Mouse (Mus musculus): ENCODE results near the gene Cdh13.

Gene Cdh13

GRCm38 (mm10) chr8:118452445-118453103 lies 169.0 kb downstream of the Cdh13 start:
- no peak for DNase-seq

DNA sequence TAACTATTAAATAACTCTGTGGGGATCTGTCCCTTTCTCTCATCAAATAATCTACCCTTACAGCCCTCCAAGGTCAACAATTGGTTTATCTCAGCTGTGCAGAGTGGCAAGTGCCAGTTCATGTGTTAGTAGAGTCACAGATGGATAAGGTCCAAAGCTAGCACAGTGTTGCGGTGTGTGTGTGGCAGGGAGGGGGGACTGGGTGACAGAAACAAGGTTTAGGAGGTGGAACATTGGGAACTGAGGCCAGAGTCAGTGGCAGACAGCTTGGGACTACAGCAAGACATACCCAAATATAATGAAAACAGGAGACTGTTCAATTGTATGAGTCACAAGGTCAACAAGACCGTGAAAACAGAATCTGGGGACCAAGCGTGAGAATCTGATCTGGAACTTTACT lies 171.7 kb downstream of the Cdh13 start:
- DNase-seq, result no peak

- DNase-seq, result no peak
Measured at GRCm38 (mm10) chr8:118465330-118465948, 181.9 kb downstream of the Cdh13 start.

DNA sequence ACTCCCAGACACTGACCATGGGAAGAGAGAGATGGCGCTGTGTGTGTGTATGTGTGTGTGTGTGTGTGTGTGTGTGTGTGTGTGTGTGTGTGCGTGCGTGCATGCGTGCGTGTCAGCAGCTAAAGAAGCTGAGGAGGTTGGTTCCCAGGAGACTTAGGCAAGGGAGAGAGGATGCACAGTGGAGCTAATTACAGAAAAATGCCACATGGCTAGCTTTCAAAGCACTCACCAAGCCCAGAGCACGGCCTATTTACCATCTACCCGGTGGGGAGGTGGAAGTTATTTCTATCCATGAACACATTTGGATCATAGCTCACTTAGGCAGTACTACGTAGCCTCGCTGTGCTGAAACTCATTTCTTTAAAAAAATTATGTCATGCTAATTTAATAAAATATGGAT lies 194.1 kb downstream of the Cdh13 start:
- no peak for DNase-seq

DNA sequence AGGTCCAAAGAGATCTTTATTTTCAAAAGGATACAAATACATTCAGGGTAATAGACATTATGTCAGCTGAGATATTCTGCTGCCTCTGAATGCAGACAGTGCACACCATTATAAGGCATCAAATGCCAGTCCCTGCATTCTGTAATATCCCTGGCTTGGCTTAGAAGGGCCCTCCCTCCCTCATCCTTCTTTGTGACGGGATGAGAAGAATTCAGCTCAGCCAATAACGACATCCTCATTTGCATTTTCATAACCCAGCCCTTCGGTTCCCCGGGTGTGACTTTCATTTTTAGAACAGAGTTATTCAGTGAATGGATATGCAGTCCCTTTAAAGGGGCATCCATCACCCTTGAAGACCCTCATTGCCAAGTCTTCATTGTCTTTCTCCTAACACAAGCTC lies 205.2 kb downstream of the Cdh13 start:
- no peak for DNase-seq

DNA sequence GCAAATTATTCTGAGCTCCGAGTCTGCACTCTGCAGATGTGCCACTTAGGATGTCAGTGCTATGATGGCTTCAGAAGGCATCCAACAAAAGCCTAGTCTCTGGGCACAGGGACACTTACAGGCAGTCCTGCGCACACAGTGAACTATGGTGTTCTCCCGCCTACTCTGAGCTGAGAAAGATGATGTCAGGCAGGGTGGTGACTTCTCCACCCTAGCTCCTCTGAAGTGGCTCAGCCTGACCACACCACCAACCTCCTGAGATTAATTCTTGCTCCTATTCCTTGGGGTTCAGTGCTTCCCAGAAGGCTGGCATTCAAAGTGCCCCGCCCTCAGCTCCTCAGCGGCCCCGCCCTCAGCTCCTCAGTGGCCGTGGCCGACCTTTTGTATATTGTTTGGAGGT lies 219.0 kb downstream of the Cdh13 start:
- DNase-seq, result no peak

DNA sequence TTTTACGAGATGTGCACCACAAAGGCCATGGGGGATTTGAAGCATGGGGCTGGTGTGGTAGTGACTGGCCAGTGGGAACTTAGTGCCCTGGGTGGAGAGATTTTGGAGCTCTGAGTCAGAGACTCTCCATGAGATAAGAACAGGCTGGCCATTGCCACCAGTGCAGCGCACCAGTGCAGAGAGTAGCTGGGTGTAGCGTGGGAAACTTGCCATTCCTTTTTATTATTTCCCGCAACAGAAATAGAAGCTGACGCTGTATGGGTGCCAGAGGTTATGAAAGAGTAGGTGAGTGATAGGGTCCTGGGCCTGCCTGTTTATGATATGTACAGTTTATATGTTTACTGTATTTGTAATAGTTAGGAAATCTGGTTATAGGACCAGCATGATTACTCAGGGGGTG lies 225.9 kb downstream of the Cdh13 start:
- no peak for DNase-seq

- no peak for DNase-seq
Measured at GRCm38 (mm10) chr8:118513259-118513658, 229.7 kb downstream of the Cdh13 start.

- DNase-seq, result no peak
Measured at GRCm38 (mm10) chr8:118515616-118516015, 232.1 kb downstream of the Cdh13 start.

DNA sequence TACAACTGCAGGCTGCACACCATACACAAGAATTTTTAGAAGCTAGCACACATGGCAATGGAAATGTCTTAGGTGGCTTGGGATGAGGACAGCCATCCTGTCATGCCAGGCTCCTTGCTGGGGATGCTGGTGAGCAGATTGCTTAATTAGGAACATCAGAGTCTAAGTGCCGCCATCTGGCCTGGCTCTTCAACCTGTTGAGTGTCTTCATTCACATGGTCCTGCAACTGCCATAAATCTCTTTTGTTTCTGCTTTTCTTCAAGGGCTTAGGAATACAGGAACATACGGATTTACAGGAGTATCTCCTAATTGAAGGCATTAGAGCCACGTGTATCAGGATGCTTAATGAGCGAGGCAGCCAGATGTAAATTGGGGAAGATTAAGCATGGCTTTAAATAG lies 233.5 kb downstream of the Cdh13 start:
- no peak for DNase-seq

GRCm38 (mm10) chr8:118518030-118518741 lies 234.7 kb downstream of the Cdh13 start:
- DNase-seq, result no peak

DNA sequence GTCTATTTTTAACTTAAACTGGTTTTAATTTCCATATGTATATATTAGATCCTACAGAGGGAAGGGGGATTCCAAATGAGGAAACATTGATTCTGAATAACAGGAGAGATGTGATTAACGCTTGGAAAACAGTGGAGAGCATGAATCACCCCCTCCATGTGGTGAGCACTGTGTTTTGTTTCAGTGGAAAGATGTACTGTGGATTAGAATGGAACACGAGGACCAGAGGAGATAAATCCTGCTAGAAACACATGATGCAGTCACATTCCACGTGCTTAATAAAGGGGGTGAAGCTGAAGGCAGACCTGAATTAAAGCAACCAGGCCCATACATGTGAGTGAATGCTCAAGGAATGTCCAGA lies 235.2 kb downstream of the Cdh13 start:
- DNase-seq, result no peak

GRCm38 (mm10) chr8:118523922-118524321 lies 240.4 kb downstream of the Cdh13 start:
- DNase-seq, result no peak

- DNase-seq, result no peak
Measured at GRCm38 (mm10) chr8:118538816-118539558, 255.5 kb downstream of the Cdh13 start.

DNA sequence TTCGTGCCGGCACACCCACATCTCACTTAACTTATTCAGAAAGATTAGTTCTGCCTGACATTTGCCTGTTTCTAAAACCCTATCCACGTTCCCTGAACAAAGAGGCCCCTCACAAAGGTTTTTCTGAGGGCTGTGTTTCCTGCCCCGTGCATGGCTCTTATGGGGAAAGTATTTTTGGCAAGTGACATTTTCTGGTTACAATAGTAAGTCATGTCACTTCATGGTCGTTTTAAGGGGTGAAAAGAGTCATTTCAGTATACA lies 256.0 kb downstream of the Cdh13 start:
- no peak for DNase-seq

- no peak for DNase-seq
Measured at GRCm38 (mm10) chr8:118539941-118540340, 256.4 kb downstream of the Cdh13 start.

- DNase-seq, result no peak
Measured at GRCm38 (mm10) chr8:118552397-118552796, 268.9 kb downstream of the Cdh13 start.

DNA sequence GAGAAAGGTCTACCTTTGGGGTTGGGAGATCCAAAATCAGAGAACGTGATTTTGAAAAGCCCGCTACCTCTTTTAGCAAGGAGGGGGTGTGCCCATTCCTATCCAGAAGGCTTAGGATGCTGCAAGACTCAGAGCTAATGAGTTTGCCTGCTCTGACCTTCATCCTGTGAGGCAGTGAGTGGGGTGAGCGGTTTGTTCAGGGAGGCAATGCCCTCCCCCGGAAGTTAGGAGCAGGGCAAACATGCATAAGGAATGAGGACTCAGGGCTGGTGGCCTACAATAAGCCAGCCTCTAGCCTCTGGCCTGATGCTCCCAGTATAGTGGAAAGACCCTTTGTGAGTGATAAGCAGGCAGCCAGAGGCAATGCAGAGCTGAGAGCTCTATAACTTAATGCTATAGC lies 269.3 kb downstream of the Cdh13 start:
- DNase-seq, result no peak

- no peak for DNase-seq
Measured at GRCm38 (mm10) chr8:118564024-118564423, 280.5 kb downstream of the Cdh13 start.

GRCm38 (mm10) chr8:118565186-118565585 lies 281.7 kb downstream of the Cdh13 start:
- no peak for DNase-seq

DNA sequence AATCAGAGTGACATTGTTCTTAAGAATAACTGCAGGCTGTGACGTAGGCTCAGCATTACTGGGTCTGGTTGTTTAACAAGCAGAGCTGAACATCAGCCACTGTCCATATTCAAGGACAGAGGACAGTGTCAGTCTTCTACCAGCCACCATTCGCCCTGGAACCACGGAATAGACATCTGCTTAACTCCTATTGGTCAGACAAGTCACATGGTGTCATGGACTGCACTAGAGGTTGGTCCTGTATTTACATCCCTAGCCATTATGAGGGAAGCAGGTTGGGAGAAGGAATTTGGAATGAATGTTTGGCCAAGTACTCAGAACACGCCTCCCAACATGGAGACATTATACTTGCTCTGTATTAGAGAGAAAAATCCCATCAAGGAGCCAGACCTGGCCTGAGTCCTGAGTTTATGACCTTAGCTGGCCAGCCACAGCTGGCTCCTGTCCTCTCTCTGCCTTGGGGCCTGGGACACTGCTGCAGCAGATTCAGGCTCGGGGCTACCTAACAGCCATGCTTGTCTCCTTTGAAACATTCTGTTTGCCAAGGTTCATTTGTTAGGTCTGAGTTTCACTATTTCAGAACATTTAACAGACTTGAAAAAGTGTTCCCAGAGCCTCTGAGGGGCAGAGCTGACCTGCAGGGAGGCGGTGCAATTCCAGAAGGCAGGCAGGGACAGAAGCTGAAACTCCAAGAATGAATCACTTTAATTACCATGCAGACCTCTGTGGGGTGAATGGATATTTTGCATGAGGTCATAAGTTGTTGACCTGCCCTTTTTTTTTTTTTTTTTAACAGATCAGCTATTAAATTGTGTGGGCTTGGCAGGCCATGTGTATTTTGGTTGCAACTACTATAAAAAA lies 282.6 kb downstream of the Cdh13 start:
- no peak for DNase-seq

DNA sequence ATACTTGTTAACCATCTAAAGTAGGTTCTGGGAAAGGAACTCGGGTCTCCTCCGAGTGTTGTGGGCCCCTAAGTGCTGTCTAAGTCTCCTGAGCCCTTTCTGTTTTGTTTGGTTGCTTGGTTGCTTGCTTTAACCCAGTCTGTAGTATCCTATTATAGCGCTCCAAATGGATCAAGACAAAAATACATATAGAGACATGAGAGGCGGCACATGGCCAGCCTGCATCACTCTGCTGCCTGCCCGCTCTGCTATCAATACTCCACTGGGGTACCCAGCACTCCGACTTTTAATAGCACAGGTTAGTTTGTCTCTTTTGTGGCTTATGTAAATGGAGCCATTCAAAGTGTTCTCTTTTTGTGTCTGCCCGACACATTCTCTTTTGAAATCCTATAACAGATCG lies 285.8 kb downstream of the Cdh13 start:
- DNase-seq, result no peak

GRCm38 (mm10) chr8:118581256-118581655 lies 297.7 kb downstream of the Cdh13 start:
- DNase-seq, result no peak
